Mouse (Mus musculus) activated CD4-positive, CD25-positive, alpha-beta regulatory T cell, adult 9 weeks (primary cell): Measurements from ENCODE around the gene Cdk11b. TPM values are rescaled to one million over a fixed set of nuclear protein-coding genes. Genes with fewer than 3 reads are reported as not detected.

Experiments used
- polyA plus RNA-seq: library from polyadenylated mRNA; unstranded; fragments of 100-300 nt; shearing (Covaris generic); gene quantifications from one replicate; pipeline ENCODE4 v1.2.1, GENCODE M21; 2017

Cdk11b gene
- polyA plus RNA-seq = 120 TPM

DNA sequence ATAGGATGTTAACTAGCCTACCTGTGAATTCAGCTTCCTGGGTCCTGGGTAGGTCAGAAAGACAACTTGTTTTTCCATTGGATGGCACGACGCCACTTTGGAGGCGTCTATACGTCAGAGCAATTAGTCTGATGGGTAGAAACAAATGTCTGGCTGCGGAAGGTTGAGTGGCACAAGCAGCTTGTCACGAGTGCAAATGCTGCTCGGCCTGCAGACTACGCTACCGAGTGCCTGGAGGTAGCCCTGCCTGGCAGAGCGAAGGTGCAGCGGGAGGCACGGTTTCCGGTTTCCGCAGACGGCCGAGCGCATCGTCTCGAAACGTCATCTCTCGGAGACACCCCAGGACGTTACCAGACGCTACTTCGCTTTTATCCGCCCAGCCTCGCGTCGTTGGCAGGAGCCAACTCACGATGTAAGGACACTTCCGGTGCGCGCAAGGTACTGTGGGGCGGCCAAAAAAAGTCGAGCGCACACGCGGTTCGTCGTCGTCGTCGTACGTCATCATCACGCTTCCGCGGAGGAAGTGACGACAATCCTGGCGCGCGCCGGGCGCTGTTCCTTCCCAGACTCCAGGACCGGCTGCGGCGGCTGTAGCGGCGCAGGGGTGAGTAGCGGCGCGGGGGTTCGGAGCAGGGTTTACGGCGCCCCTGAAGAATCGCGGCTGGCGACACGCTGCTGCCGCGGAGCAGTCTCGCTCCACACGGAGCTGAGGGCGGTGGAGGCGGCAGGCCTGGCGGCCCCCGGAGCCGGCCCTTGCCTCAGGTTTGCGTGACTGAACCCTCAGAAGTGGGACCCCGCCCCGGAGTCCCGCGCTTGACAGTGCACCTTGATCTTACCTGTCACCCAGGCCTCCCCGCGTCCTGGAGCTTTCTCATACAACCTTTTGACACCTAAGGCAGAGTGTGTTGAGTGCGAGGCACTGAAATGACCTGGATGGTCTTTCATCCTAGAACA is at the start of gene Cdk11b:
Cdk11b (plus strand) TSS at position 517 of the 954 bp plus-strand sequence.

GRCm38 (mm10) chr4:155601091-155601996 is 23.3 kb upstream of the Cdk11b start, which contains the start of gene Slc35e2:
Slc35e2 (plus strand) TSS chr4:155601416.

DNA sequence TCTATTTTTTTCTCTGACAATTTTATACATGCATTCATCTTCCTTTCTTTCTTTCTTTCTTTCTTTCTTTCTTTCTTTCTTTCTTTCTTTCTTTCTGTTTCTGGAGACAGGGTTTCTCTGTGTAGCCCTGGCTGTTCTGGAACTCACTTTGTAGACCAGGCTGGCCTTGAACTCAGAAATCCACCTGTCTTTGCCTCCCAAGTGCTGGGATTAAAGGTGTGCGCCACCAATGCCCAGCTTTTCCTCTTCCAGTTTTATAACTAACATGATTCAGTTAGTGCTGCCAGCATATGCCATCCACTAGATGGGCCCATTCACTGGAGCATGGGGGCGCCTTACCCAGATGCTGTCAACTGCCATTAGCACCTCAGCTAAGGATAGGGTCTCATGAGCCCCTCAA is 20.7 kb downstream of the Cdk11b start, which contains the start of gene Gm10563:
Gm10563 (minus strand) TSS at position 101 of the 400 bp plus-strand sequence.

DNA sequence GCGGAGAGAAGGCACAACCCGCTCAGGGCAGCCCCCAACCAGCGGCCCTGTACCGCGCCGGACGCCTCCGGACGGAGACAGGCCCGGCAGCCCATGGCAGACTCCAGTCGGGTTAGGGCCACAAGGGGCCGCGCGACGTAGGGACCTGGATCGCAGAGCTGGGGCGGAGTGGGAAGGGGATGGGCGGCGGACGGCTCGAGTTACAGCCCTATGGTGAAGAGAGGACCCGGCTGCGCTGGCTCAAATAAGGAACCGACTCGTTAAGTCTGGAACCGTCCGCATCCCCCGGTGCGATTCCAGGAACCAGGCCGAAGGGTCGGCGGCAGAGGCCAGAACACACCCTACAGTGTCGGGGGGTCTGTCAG is 28.4 kb downstream of the Cdk11b start, which contains the start of gene Mmp23:
Mmp23 (minus strand) TSS at position 299 of the 365 bp plus-strand sequence.

DNA sequence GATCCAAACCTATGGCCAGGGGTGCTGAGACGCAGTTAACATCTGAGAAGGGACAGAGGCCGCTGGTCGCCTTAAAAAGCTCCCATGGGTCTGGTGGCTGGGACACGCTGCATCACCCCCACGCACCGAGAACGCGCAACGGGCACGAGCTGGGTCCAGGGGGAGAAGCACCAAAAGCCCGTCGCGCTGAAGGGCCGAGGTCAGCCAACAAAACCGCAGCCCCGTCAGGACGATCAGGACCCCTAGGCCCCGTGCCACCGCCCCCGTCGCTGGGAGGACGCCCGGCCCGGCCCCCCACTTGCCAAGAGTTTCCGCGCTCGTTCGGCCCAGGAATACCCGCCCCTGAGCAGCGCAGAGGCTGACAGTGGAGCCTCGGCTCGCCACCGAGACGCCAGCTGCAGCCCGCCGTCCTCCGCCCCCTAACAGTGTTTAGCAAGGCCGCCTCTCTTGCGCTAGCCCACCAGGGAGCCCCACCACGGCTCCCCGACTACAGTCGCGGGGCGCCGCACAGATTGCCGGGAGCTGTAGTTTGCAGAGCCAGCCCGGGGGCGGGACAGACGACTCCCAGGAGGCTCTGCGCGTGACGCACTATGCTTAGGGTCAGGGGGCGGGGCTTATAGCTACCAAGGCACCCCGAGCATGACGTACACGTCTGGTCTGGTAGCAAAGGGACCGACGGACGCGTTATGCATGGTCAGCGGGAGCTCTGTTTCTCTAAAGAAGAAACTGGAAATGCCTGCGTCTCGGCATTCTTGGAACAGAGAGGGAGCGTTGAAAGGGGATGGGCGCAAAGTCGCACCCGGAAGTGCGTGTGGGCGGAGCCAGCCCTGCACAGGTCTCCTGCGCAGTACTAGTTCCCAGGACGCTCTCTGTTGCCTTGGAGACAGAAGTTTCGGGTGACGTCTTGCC is 44.3 kb downstream of the Cdk11b start, which contains the start of gene Mib2:
Mib2 (minus strand) TSS at position 510 of the 909 bp plus-strand sequence.

DNA sequence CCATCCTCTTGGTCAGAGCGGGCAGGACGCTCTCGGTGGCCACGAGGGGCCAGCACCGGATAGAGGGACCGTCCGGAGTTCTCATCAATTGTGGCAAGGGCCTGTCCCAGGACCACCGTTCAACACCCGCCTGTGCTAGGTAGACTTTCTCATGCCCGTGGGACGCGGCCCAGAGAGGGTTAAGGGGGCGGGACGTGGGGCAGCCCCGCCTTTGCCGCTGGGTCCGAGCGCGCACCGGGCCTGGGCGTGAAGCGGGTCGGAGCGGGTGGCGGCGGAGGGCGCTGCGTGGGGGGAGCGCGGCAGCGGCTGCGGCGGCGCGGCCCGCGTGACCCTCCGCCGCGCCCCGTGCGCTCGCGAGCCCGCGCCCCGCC is 69.4 kb downstream of the Cdk11b start, which contains the start of gene Fndc10:
Fndc10 (plus strand) TSS at position 232 of the 371 bp plus-strand sequence.

Other genes with a start within 250 kb of the Cdk11b start
- gene Gabrd, start 226.7 kb upstream of the Cdk11b start, polyA plus RNA-seq = 0.72 TPM
- 4.8 TPM for gene Cfap74, start 215.7 kb upstream of the Cdk11b start, polyA plus RNA-seq
- not detected for gene Tmem52, start 155.7 kb upstream of the Cdk11b start, polyA plus RNA-seq
- 21.1 TPM for gene Gnb1, start 133.5 kb upstream of the Cdk11b start, polyA plus RNA-seq
- 138 TPM for gene Nadk, start 62.5 kb upstream of the Cdk11b start, polyA plus RNA-seq
- gene Slc35e2, start 23.4 kb upstream of the Cdk11b start, polyA plus RNA-seq = 13.5 TPM
- gene Gm10563, start 20.6 kb downstream of the Cdk11b start, polyA plus RNA-seq = 1.9 TPM
- gene Mmp23, start 28.5 kb downstream of the Cdk11b start, polyA plus RNA-seq = 0.54 TPM
- gene Mib2, start 44.3 kb downstream of the Cdk11b start, polyA plus RNA-seq = 42.3 TPM
- gene Fndc10, start 69.5 kb downstream of the Cdk11b start, polyA plus RNA-seq = 0.72 TPM
- gene Ssu72, start 79.9 kb downstream of the Cdk11b start, polyA plus RNA-seq = 160 TPM
- gene Tmem240, start 109.9 kb downstream of the Cdk11b start, polyA plus RNA-seq = 0.24 TPM
- 38.3 TPM for gene Atad3a, start 136.2 kb downstream of the Cdk11b start, polyA plus RNA-seq
- gene Vwa1, start 149.8 kb downstream of the Cdk11b start, polyA plus RNA-seq = not detected
- not detected for gene Tmem88b, start 161.0 kb downstream of the Cdk11b start, polyA plus RNA-seq
- gene Ankrd65, start 165.6 kb downstream of the Cdk11b start, polyA plus RNA-seq = not detected
- gene Mrpl20, start 178.0 kb downstream of the Cdk11b start, polyA plus RNA-seq = 138 TPM
- 168 TPM for gene Ccnl2, start 187.6 kb downstream of the Cdk11b start, polyA plus RNA-seq
- 197 TPM for gene Aurkaip1, start 206.4 kb downstream of the Cdk11b start, polyA plus RNA-seq
- 4.0 TPM for gene Mxra8, start 214.8 kb downstream of the Cdk11b start, polyA plus RNA-seq
- gene Dvl1, start 222.5 kb downstream of the Cdk11b start, polyA plus RNA-seq = 2.8 TPM
- 0.92 TPM for gene Tas1r3, start 238.5 kb downstream of the Cdk11b start, polyA plus RNA-seq
- 20.4 TPM for gene Cptp, start 244.6 kb downstream of the Cdk11b start, polyA plus RNA-seq
- gene Ints11, start 244.7 kb downstream of the Cdk11b start, polyA plus RNA-seq = 92.1 TPM